Mouse (Mus musculus): ENCODE data around the gene S100b. TPM values are rescaled to one million over a fixed set of nuclear protein-coding genes. Genes with fewer than 3 reads are reported as not detected.

Gene S100b
- polyA plus RNA-seq (2017; shearing (Covaris generic)), result not detected

GRCm38 (mm10) chr10:76253536-76253935, at the start of gene S100b:
Gene S100b, plus strand, starts transcription at chr10:76253853.
- ATAC-seq, result no peak

- ATAC-seq, result no peak
Observed at GRCm38 (mm10) chr10:76207262-76207796, 46.3 kb upstream of the S100b start.

- ATAC-seq, result no peak
Observed at GRCm38 (mm10) chr10:76209241-76209640, 44.4 kb upstream of the S100b start.

GRCm38 (mm10) chr10:76210806-76211205, 42.8 kb upstream of the S100b start:
- ATAC-seq, result no peak

- ATAC-seq, result no peak
Observed at GRCm38 (mm10) chr10:76212121-76212520, 41.5 kb upstream of the S100b start.

- ATAC-seq, result no peak
Observed at GRCm38 (mm10) chr10:76214161-76214560, 39.5 kb upstream of the S100b start.

- no peak for ATAC-seq
Observed at GRCm38 (mm10) chr10:76217056-76217455, 36.6 kb upstream of the S100b start.

GRCm38 (mm10) chr10:76218240-76218639, 35.4 kb upstream of the S100b start:
- ATAC-seq, result no peak

- no peak for ATAC-seq
Observed at GRCm38 (mm10) chr10:76225944-76226343, 27.7 kb upstream of the S100b start.

GRCm38 (mm10) chr10:76229627-76230026, 24.0 kb upstream of the S100b start:
- ATAC-seq, result no peak

- peak; percentile 96 for ATAC-seq
Observed at GRCm38 (mm10) chr10:76237341-76238225, 16.1 kb upstream of the S100b start, which contains the start of gene Prmt2. Gene Prmt2, minus strand, starts transcription at chr10:76237865.

GRCm38 (mm10) chr10:76239401-76239800, 14.3 kb upstream of the S100b start:
- ATAC-seq, result no peak

- ATAC-seq, result no peak
Observed at GRCm38 (mm10) chr10:76245106-76245505, 8.5 kb upstream of the S100b start.

GRCm38 (mm10) chr10:76246601-76247000, 7.1 kb upstream of the S100b start:
- no peak for ATAC-seq

- ATAC-seq, result no peak
Observed at GRCm38 (mm10) chr10:76247960-76248646, 5.5 kb upstream of the S100b start.

GRCm38 (mm10) chr10:76248647-76248968, 5.0 kb upstream of the S100b start:
- ATAC-seq, result no peak

- no peak for ATAC-seq
Observed at GRCm38 (mm10) chr10:76250870-76251269, 2.8 kb upstream of the S100b start.

GRCm38 (mm10) chr10:76253079-76253478, 574 bp upstream of the S100b start:
- no peak for ATAC-seq

GRCm38 (mm10) chr10:76255617-76256016, 2.0 kb downstream of the S100b start:
- ATAC-seq, result no peak

- ATAC-seq, result no peak
Observed at GRCm38 (mm10) chr10:76257231-76257630, 3.6 kb downstream of the S100b start.

GRCm38 (mm10) chr10:76257719-76258390, 4.2 kb downstream of the S100b start:
- ATAC-seq, result no peak

GRCm38 (mm10) chr10:76259566-76260232, 6.0 kb downstream of the S100b start:
- no peak for ATAC-seq
